Mouse (Mus musculus) midbrain, embryonic 10.5 days (tissue): ENCODE results near the gene Map2k2. TPM values are rescaled to one million over a fixed set of nuclear protein-coding genes. Genes with fewer than 3 reads are reported as not detected.

Experiments used
- DNase-seq: peaks from one replicate; pipeline ENCODE4 v3.0.0-alpha.2; 2017; ENCODE audit warnings: low spot score
- H3K27ac ChIP-seq: fragments of 300-500 bp; sonication (generic); replicated peaks from 2 replicates; pipeline ENCODE4 v1.5.1; 2016; ENCODE audit warnings: mild to moderate bottlenecking
- H3K27me3 ChIP-seq: fragments of 300-500 bp; sonication (generic); 2 replicates; pipeline ENCODE4 v1.6.1; 2016; ENCODE audit warnings: low read depth, mild to moderate bottlenecking; ENCODE audit not compliant: poor library complexity, severe bottlenecking
- H3K36me3 ChIP-seq: fragments of 300-500 bp; sonication (generic); 2 replicates; pipeline ENCODE4 v1.6.1; 2016; ENCODE audit warnings: mild to moderate bottlenecking, moderate library complexity
- H3K4me1 ChIP-seq: fragments of 300-500 bp; sonication (generic); 2 replicates; pipeline ENCODE4 v1.6.1; 2016
- H3K4me3 ChIP-seq: fragments of 300-500 bp; sonication (generic); 2 replicates; pipeline ENCODE4 v1.5.1; 2016; ENCODE audit warnings: mild to moderate bottlenecking, moderate library complexity
- H3K9me3 ChIP-seq: fragments of 300-500 bp; sonication (generic); replicated peaks from 2 replicates; pipeline ENCODE4 v1.6.1; 2016; ENCODE audit warnings: mild to moderate bottlenecking
- WGBS: fragments of 180-500 bp; shearing (Covaris S2); methylation state at CpG from one replicate; pipeline ENCODE4 v1.1.7; 2016; 5-methylcytosine and 5-hydroxymethylcytosine counted together
- polyA plus RNA-seq: library from polyadenylated mRNA; unstranded; fragments of >200 nt; fragmentation: Nextera tagmentation; extraction: Ambion mirVana; gene quantifications from 2 replicates; pipeline ENCODE4 v1.2.1, GENCODE M21; 2016

Map2k2 gene
- polyA plus RNA-seq, 1 experiment from 2014 or later: 215 TPM

GRCm38 (mm10) chr10:81120650-81121049 is 14.9 kb downstream of the Map2k2 start:
- no peak for DNase-seq
- WGBS: 89% methylated on average over 7 of the region's 7 CpGs
- H3K4me3 ChIP-seq: no peak overlapping the region
- H3K27ac ChIP-seq: no peak overlapping the region
- H3K36me3 ChIP-seq: peaks cover 94% of the 10 kb centered on the region
- no peaks in the 10 kb centered on the region for H3K27me3 ChIP-seq
- no peaks in the 10 kb centered on the region for H3K4me1 ChIP-seq
- H3K9me3 ChIP-seq: no peaks in the 10 kb centered on the region

- DNase-seq: no peak
- H3K36me3 ChIP-seq: peaks cover 74% of the 10 kb centered on the region
- peaks cover 4% of the 10 kb centered on the region for H3K27me3 ChIP-seq
- no peak overlapping the region for H3K27ac ChIP-seq
- H3K4me1 ChIP-seq: 0 out of 2 replicates have a peak, but pooled peaks cover under 1% of the 10 kb centered on the region
- H3K9me3 ChIP-seq: no peaks in the 10 kb centered on the region
- WGBS: 98% methylated on average over 2 of the region's 2 CpGs
- no peak overlapping the region for H3K4me3 ChIP-seq
Observed at GRCm38 (mm10) chr10:81122889-81123288, 17.2 kb downstream of the Map2k2 start.

GRCm38 (mm10) chr10:81123500-81123899 is 17.8 kb downstream of the Map2k2 start:
- WGBS: 87% methylated on average over 11 of the region's 11 CpGs
- DNase-seq: no peak

GRCm38 (mm10) chr10:81134181-81134587 is 28.5 kb downstream of the Map2k2 start:
- peaks cover 43% of the 10 kb centered on the region for H3K4me1 ChIP-seq
- DNase-seq: no peak
- peaks cover 62% of the 10 kb centered on the region for H3K27me3 ChIP-seq
- H3K27ac ChIP-seq: no peak overlapping the region
- no peaks in the 10 kb centered on the region for H3K36me3 ChIP-seq
- peak overlapping the region; percentile 89 for H3K4me3 ChIP-seq
- no peaks in the 10 kb centered on the region for H3K9me3 ChIP-seq
- 3% methylated on average over 16 of the region's 16 CpGs for WGBS

More at GRCm38 (mm10) chr10:81123500-81123899, 17.8 kb downstream of the Map2k2 start:
- peaks cover 7% of the 10 kb centered on the region for H3K4me1 ChIP-seq
- peaks cover 10% of the 10 kb centered on the region for H3K27me3 ChIP-seq
- no peak overlapping the region for H3K27ac ChIP-seq
- H3K4me3 ChIP-seq: no peak overlapping the region; the same call in 1 of the 2 replicates
- H3K9me3 ChIP-seq: no peaks in the 10 kb centered on the region
- H3K36me3 ChIP-seq: peaks cover 68% of the 10 kb centered on the region

- peak within 1 kb of the TSS; percentile 89 for H3K4me3 ChIP-seq
- H3K27ac ChIP-seq: peak within 1 kb of the TSS; percentile 97
- peaks cover 53% of the 10 kb centered on the region for H3K27me3 ChIP-seq
- DNase-seq: peak; percentile 51
- WGBS: 2% methylated on average over 41 of the region's 41 CpGs
- no peaks in the 10 kb centered on the region for H3K9me3 ChIP-seq
- H3K4me1 ChIP-seq: peaks cover 45% of the 10 kb centered on the region
- no peaks in the 10 kb centered on the region for H3K36me3 ChIP-seq
Observed at GRCm38 (mm10) chr10:81134966-81135681, 29.4 kb downstream of the Map2k2 start, which contains the start of gene Zbtb7a. Gene Zbtb7a (plus strand): TSS chr10:81135220.

- peak overlapping the region; percentile 97 for H3K27ac ChIP-seq
- H3K27me3 ChIP-seq: peaks cover 43% of the 10 kb centered on the region
- peak; percentile 71 for DNase-seq
- H3K9me3 ChIP-seq: no peaks in the 10 kb centered on the region
- H3K36me3 ChIP-seq: no peaks in the 10 kb centered on the region
- WGBS: under 1% methylated on average over 82 of the region's 86 CpGs
- H3K4me1 ChIP-seq: peaks cover 55% of the 10 kb centered on the region
- peak overlapping the region; percentile 89 for H3K4me3 ChIP-seq
Observed at GRCm38 (mm10) chr10:81135831-81136705, 30.4 kb downstream of the Map2k2 start.

GRCm38 (mm10) chr10:81136706-81137231 is 31.1 kb downstream of the Map2k2 start:
- WGBS: 0% methylated on average over 44 of the region's 50 CpGs
- no peak for DNase-seq
- Histone ChIP-seq H3K27ac (peak overlapping the region; percentile 97), H3K27me3 (peaks cover 42% of the 10 kb centered on the region), H3K36me3 (no peaks in the 10 kb centered on the region), H3K4me3 (peak overlapping the region; percentile 89), H3K9me3 (no peaks in the 10 kb centered on the region), H3K4me1 (peaks cover 62% of the 10 kb centered on the region)

- peak; percentile 100 for DNase-seq
- Histone ChIP-seq H3K27me3 (peaks cover 36% of the 10 kb centered on the region), H3K4me1 (peaks cover 69% of the 10 kb centered on the region), H3K36me3 (0 out of 2 replicates have a peak, but pooled peaks cover under 1% of the 10 kb centered on the region), H3K27ac (peak overlapping the region; percentile 97), H3K4me3 (peak overlapping the region; percentile 89), H3K9me3 (no peaks in the 10 kb centered on the region)
- under 1% methylated on average over 81 of the region's 89 CpGs for WGBS
Observed at GRCm38 (mm10) chr10:81137252-81138130, 31.8 kb downstream of the Map2k2 start.

- Histone ChIP-seq H3K27ac (peak overlapping the region; percentile 97), H3K9me3 (no peaks in the 10 kb centered on the region), H3K4me3 (peak overlapping the region; percentile 89), H3K36me3 (peaks cover 5% of the 10 kb centered on the region), H3K27me3 (peaks cover 29% of the 10 kb centered on the region), H3K4me1 (peaks cover 75% of the 10 kb centered on the region)
- WGBS: under 1% methylated on average over 24 of the region's 24 CpGs
- DNase-seq: peak; percentile 42
Observed at GRCm38 (mm10) chr10:81138131-81138782, 32.5 kb downstream of the Map2k2 start.

GRCm38 (mm10) chr10:81138821-81139528 is 33.3 kb downstream of the Map2k2 start:
- Histone ChIP-seq H3K27me3 (peaks cover 22% of the 10 kb centered on the region), H3K4me3 (peak overlapping the region; percentile 89), H3K27ac (peak overlapping the region; percentile 97), H3K36me3 (peaks cover 12% of the 10 kb centered on the region), H3K9me3 (no peaks in the 10 kb centered on the region), H3K4me1 (peaks cover 76% of the 10 kb centered on the region)
- 62% methylated on average over 11 of the region's 11 CpGs for WGBS
- no peak for DNase-seq

GRCm38 (mm10) chr10:81139529-81139846 is 33.8 kb downstream of the Map2k2 start:
- WGBS: 78% methylated on average over 4 of the region's 4 CpGs
- H3K4me1 ChIP-seq: peaks cover 71% of the 10 kb centered on the region
- DNase-seq: no peak
- peaks cover 17% of the 10 kb centered on the region for H3K36me3 ChIP-seq
- peak overlapping the region; percentile 97 for H3K27ac ChIP-seq
- H3K27me3 ChIP-seq: peaks cover 17% of the 10 kb centered on the region
- H3K9me3 ChIP-seq: 0 out of 2 replicates have a peak, but pooled peaks cover 3% of the 10 kb centered on the region
- peak overlapping the region; percentile 89 for H3K4me3 ChIP-seq
